Mouse (Mus musculus) layer of hippocampus, adult 11-12 months (tissue): ENCODE results near the gene Mbd4.

Experiments
- DNase-seq: peaks from one replicate; pipeline ENCODE4 v3.0.0; 2022; ENCODE audit warnings: low spot score

Gene Mbd4

GRCm38 (mm10) chr6:115811606-115812005, 41.6 kb downstream of the Mbd4 start:
- no peak for DNase-seq

- peak; percentile 88 for DNase-seq
These were observed 44.5 kb downstream of the Mbd4 start, which contains the start of gene Rpl32 for GRCm38 (mm10) chr6:115808488-115809231. Rpl32 (minus strand) TSS chr6:115808747.

- no peak for DNase-seq
These were observed 45.0 kb downstream of the Mbd4 start for GRCm38 (mm10) chr6:115808196-115808487.

- DNase-seq, result no peak
These were observed 45.5 kb downstream of the Mbd4 start for GRCm38 (mm10) chr6:115807464-115808195.

GRCm38 (mm10) chr6:115804432-115805192, 48.6 kb downstream of the Mbd4 start:
- no peak for DNase-seq

GRCm38 (mm10) chr6:115803541-115804382, 49.4 kb downstream of the Mbd4 start:
- DNase-seq, result peak; percentile 82

GRCm38 (mm10) chr6:115801811-115802210, 51.4 kb downstream of the Mbd4 start:
- no peak for DNase-seq

- no peak for DNase-seq
These were observed 60.4 kb downstream of the Mbd4 start for GRCm38 (mm10) chr6:115792691-115793215.

GRCm38 (mm10) chr6:115791842-115792686, 61.1 kb downstream of the Mbd4 start:
- DNase-seq, result peak; percentile 21

- DNase-seq, result no peak
These were observed 62.2 kb downstream of the Mbd4 start for GRCm38 (mm10) chr6:115791016-115791415.
